Mouse (Mus musculus) liver, embryonic 12.5 days (tissue): ENCODE measurements around the gene Klhl6. TPM values are rescaled to one million over a fixed set of nuclear protein-coding genes. Genes with fewer than 3 reads are reported as not detected.

ENCODE experiments used
- ATAC-seq: fragments of 200-750 bp; cut with Nextera tagmentation; 2 replicates; pipeline ENCODE4 v1.8.0; 2017; ENCODE audit warnings: moderate number of reproducible peaks, mild to moderate bottlenecking, moderate library complexity
- H3K27ac ChIP-seq: fragments of 300-500 bp; sonication (generic); 2 replicates; pipeline ENCODE4 v1.5.1; 2016; ENCODE audit warnings: mild to moderate bottlenecking
- H3K27me3 ChIP-seq: fragments of 300-500 bp; sonication (generic); replicated peaks from 2 replicates; pipeline ENCODE4 v1.6.1; 2016; ENCODE audit warnings: mild to moderate bottlenecking, moderate library complexity
- H3K36me3 ChIP-seq: fragments of 300-500 bp; sonication (generic); 2 replicates; pipeline ENCODE4 v1.6.1; 2016; ENCODE audit warnings: mild to moderate bottlenecking, moderate library complexity
- H3K4me1 ChIP-seq: fragments of 300-500 bp; sonication (generic); 2 replicates; pipeline ENCODE4 v1.6.1; 2016
- H3K4me2 ChIP-seq: fragments of 300-500 bp; sonication (generic); 2 replicates; pipeline ENCODE4 v1.6.1; 2016; ENCODE audit warnings: mild to moderate bottlenecking, moderate library complexity
- H3K4me3 ChIP-seq: fragments of 300-500 bp; sonication (generic); 2 replicates; pipeline ENCODE4 v1.5.1; 2016; ENCODE audit warnings: mild to moderate bottlenecking, moderate library complexity
- H3K9ac ChIP-seq: fragments of 300-500 bp; sonication (generic); 2 replicates; pipeline ENCODE4 v1.6.1; 2016; ENCODE audit warnings: mild to moderate bottlenecking, moderate library complexity
- H3K9me3 ChIP-seq: fragments of 300-500 bp; sonication (generic); replicated peaks from 2 replicates; pipeline ENCODE4 v1.6.1; 2016; ENCODE audit warnings: mild to moderate bottlenecking, moderate library complexity
- WGBS: fragments of 180-500 bp; shearing (Covaris S2); methylation state at CpG from one replicate; pipeline ENCODE4 v1.1.7; 2016; ENCODE audit not compliant: insufficient replicate concordance; 5-methylcytosine and 5-hydroxymethylcytosine counted together
- polyA plus RNA-seq: library from polyadenylated mRNA; unstranded; fragments of >200 nt; fragmentation: Nextera tagmentation; extraction: Ambion mirVana; gene quantifications from 2 replicates; pipeline ENCODE4 v1.2.1, GENCODE M21; 2016

Klhl6 gene
- polyA plus RNA-seq, 1 experiment from 2014 or later: 17.4 TPM

GRCm38 (mm10) chr16:19984884-19985643, 2.2 kb upstream of the Klhl6 start:
- Histone ChIP-seq H3K27me3 (no peaks in the 10 kb centered on the region), H3K27ac (no peak overlapping the region), H3K36me3 (no peaks in the 10 kb centered on the region), H3K9ac (no peak overlapping the region), H3K4me3 (no peak overlapping the region), H3K9me3 (no peaks in the 10 kb centered on the region), H3K4me1 (peaks cover 20% of the 10 kb centered on the region; the same call in 1 of the 2 replicates), H3K4me2 (no peak overlapping the region)
- no peak for ATAC-seq
- WGBS: 72% methylated on average over 2 of the region's 2 CpGs

- Histone ChIP-seq H3K27ac (no peak overlapping the region), H3K27me3 (no peaks in the 10 kb centered on the region), H3K36me3 (no peaks in the 10 kb centered on the region), H3K4me2 (peak overlapping the region; percentile 38; the same call in 1 of the 2 replicates), H3K9ac (no peak overlapping the region), H3K4me3 (no peak overlapping the region), H3K4me1 (peaks cover 25% of the 10 kb centered on the region; the same call in 1 of the 2 replicates), H3K9me3 (no peaks in the 10 kb centered on the region)
- WGBS: 57% methylated on average over 4 of the region's 4 CpGs
- no peak for ATAC-seq
Observed at GRCm38 (mm10) chr16:19983559-19983958, 722 bp upstream of the Klhl6 start.

- Histone ChIP-seq H3K9ac (no peak overlapping the region; the same call in 1 of the 2 replicates), H3K4me3 (peak overlapping the region; percentile 37), H3K36me3 (no peaks in the 10 kb centered on the region), H3K4me1 (peaks cover 29% of the 10 kb centered on the region; the same call in 1 of the 2 replicates), H3K9me3 (no peaks in the 10 kb centered on the region), H3K27me3 (no peaks in the 10 kb centered on the region), H3K4me2 (peak overlapping the region; percentile 41), H3K27ac (no peak overlapping the region)
- ATAC-seq: no peak
- 30% methylated on average over 2 of the region's 2 CpGs for WGBS
Observed at GRCm38 (mm10) chr16:19981684-19982083, 1.2 kb downstream of the Klhl6 start.

GRCm38 (mm10) chr16:19981006-19981405, 1.8 kb downstream of the Klhl6 start:
- Histone ChIP-seq H3K36me3 (no peaks in the 10 kb centered on the region), H3K4me2 (peak overlapping the region; percentile 40), H3K9ac (no peak overlapping the region), H3K27ac (no peak overlapping the region), H3K9me3 (no peaks in the 10 kb centered on the region), H3K4me1 (peaks cover 29% of the 10 kb centered on the region; the same call in 1 of the 2 replicates), H3K4me3 (peak overlapping the region; percentile 16; the same call in 1 of the 2 replicates), H3K27me3 (no peaks in the 10 kb centered on the region)
- 38% methylated on average over 3 of the region's 3 CpGs for WGBS
- no peak for ATAC-seq

GRCm38 (mm10) chr16:19979755-19980154, 3.1 kb downstream of the Klhl6 start:
- H3K4me3 ChIP-seq: no peak overlapping the region
- no peak overlapping the region for H3K27ac ChIP-seq
- peaks cover 30% of the 10 kb centered on the region; the same call in 1 of the 2 replicates for H3K4me1 ChIP-seq
- no peak overlapping the region for H3K9ac ChIP-seq
- no peaks in the 10 kb centered on the region for H3K9me3 ChIP-seq
- ATAC-seq: no peak
- WGBS: 31% methylated on average over 2 of the region's 2 CpGs
- no peaks in the 10 kb centered on the region for H3K36me3 ChIP-seq
- peak overlapping the region; percentile 40; the same call in 1 of the 2 replicates for H3K4me2 ChIP-seq
- no peaks in the 10 kb centered on the region for H3K27me3 ChIP-seq

GRCm38 (mm10) chr16:19977282-19977681, 5.6 kb downstream of the Klhl6 start:
- Histone ChIP-seq H3K27me3 (no peaks in the 10 kb centered on the region), H3K4me3 (no peak overlapping the region), H3K9me3 (no peaks in the 10 kb centered on the region), H3K27ac (no peak overlapping the region), H3K9ac (no peak overlapping the region), H3K4me2 (no peak overlapping the region), H3K36me3 (no peaks in the 10 kb centered on the region), H3K4me1 (peaks cover 22% of the 10 kb centered on the region; the same call in 1 of the 2 replicates)
- WGBS: 33% methylated on average over 5 of the region's 5 CpGs
- no peak for ATAC-seq

GRCm38 (mm10) chr16:19976825-19977224, 6.0 kb downstream of the Klhl6 start:
- Histone ChIP-seq H3K36me3 (no peaks in the 10 kb centered on the region), H3K27me3 (no peaks in the 10 kb centered on the region), H3K4me2 (no peak overlapping the region), H3K9me3 (no peaks in the 10 kb centered on the region), H3K27ac (no peak overlapping the region), H3K9ac (no peak overlapping the region), H3K4me3 (no peak overlapping the region), H3K4me1 (peaks cover 22% of the 10 kb centered on the region; the same call in 1 of the 2 replicates)
- ATAC-seq: no peak
- WGBS: 46% methylated on average over 4 of the region's 4 CpGs

GRCm38 (mm10) chr16:19975432-19975831, 7.4 kb downstream of the Klhl6 start:
- Histone ChIP-seq H3K4me3 (no peak overlapping the region), H3K27me3 (no peaks in the 10 kb centered on the region), H3K9me3 (no peaks in the 10 kb centered on the region), H3K36me3 (no peaks in the 10 kb centered on the region), H3K4me1 (peaks cover 15% of the 10 kb centered on the region; the same call in 1 of the 2 replicates), H3K9ac (no peak overlapping the region), H3K4me2 (no peak overlapping the region), H3K27ac (no peak overlapping the region)
- no peak for ATAC-seq
- WGBS: 35% methylated on average over 4 of the region's 4 CpGs

- 38% methylated on average over 1 of the region's 1 CpGs for WGBS
- Histone ChIP-seq H3K9ac (no peak overlapping the region), H3K27ac (no peak overlapping the region), H3K4me1 (peaks cover 8% of the 10 kb centered on the region; the same call in 1 of the 2 replicates), H3K27me3 (no peaks in the 10 kb centered on the region), H3K4me3 (no peak overlapping the region), H3K36me3 (no peaks in the 10 kb centered on the region), H3K9me3 (no peaks in the 10 kb centered on the region), H3K4me2 (no peak overlapping the region)
- ATAC-seq: no peak
Observed at GRCm38 (mm10) chr16:19973480-19973879, 9.4 kb downstream of the Klhl6 start.

- Histone ChIP-seq H3K4me3 (no peak overlapping the region), H3K4me2 (no peak overlapping the region), H3K36me3 (no peaks in the 10 kb centered on the region), H3K4me1 (peaks cover 9% of the 10 kb centered on the region; the same call in 1 of the 2 replicates), H3K9ac (no peak overlapping the region), H3K27me3 (no peaks in the 10 kb centered on the region), H3K9me3 (no peaks in the 10 kb centered on the region), H3K27ac (no peak overlapping the region)
- no peak for ATAC-seq
Observed at GRCm38 (mm10) chr16:19972736-19973350, 10.0 kb downstream of the Klhl6 start.

GRCm38 (mm10) chr16:19969506-19969905, 13.3 kb downstream of the Klhl6 start:
- no peaks in the 10 kb centered on the region for H3K27me3 ChIP-seq
- 47% methylated on average over 5 of the region's 5 CpGs for WGBS

GRCm38 (mm10) chr16:19968666-19969065, 14.2 kb downstream of the Klhl6 start:
- H3K9ac ChIP-seq: no peak overlapping the region
- peaks cover 15% of the 10 kb centered on the region; the same call in 1 of the 2 replicates for H3K4me1 ChIP-seq
- no peaks in the 10 kb centered on the region for H3K9me3 ChIP-seq
- no peak overlapping the region for H3K27ac ChIP-seq
- H3K27me3 ChIP-seq: no peaks in the 10 kb centered on the region
- no peak overlapping the region for H3K4me3 ChIP-seq
- H3K4me2 ChIP-seq: no peak overlapping the region
- ATAC-seq: no peak
- peaks cover 5% of the 10 kb centered on the region; the same call in 1 of the 2 replicates for H3K36me3 ChIP-seq
- 88% methylated on average over 4 of the region's 4 CpGs for WGBS

More at GRCm38 (mm10) chr16:19969506-19969905, 13.3 kb downstream of the Klhl6 start:
- Histone ChIP-seq H3K4me3 (no peak overlapping the region), H3K9ac (no peak overlapping the region), H3K9me3 (no peaks in the 10 kb centered on the region), H3K36me3 (peaks cover 5% of the 10 kb centered on the region; the same call in 1 of the 2 replicates), H3K4me2 (no peak overlapping the region), H3K4me1 (peaks cover 15% of the 10 kb centered on the region; the same call in 1 of the 2 replicates), H3K27ac (no peak overlapping the region)
- no peak for ATAC-seq
